Mouse (Mus musculus): ENCODE results near the gene Psmc2. TPM values are rescaled to one million over a fixed set of nuclear protein-coding genes. Genes with fewer than 3 reads are reported as not detected.
A peak's percentile ranks its signal among the peaks of the same experiment; 100 is the strongest.

Psmc2 gene
- polyA plus RNA-seq, 1 experiment from 2014 or later, result 245 TPM

DNA sequence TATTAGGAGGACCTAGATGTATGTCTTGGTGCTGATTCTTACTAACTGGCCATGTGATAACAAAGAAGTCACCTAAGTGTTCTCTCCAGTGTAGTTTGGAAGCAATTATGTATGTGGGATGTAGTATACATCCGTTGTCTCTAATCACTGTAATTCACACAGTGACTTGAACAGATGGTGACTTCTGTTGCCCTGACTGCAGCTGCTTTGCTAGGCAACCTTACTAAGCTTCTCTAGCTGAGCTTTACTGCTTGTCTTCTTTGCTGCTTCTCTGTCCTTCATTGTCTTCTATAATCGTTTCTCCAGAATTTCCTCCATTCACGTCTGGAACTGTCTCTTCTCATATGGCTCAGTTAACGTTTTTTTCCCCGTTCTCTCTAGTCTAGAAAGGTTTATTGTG, 4.0 kb downstream of the Psmc2 start:
- ATAC-seq (ENCODE audit: low FRiP score) (no peak), DNase-seq (ENCODE audit: low spot score) (no peak)
- 82% methylated on average over 5 of the region's 5 CpGs for WGBS
- Histone ChIP-seq H3K4me1 (replicated peaks; ENCODE audit: control insufficient read depth, insufficient read depth, low read length) (no peaks in the 10 kb centered on the region), H3K27me3 (ENCODE audit: control insufficient read depth, insufficient read depth, low read length) (no peaks in the 10 kb centered on the region), H3K9me3 (ENCODE audit: control insufficient read depth, low read length) (no peaks in the 10 kb centered on the region), H3K9ac (ENCODE audit: low read depth, low read length) (no peak overlapping the region), H3K4me2 (replicated peaks; ENCODE audit: low read depth, low read length) (no peak overlapping the region), H3K36me3 (ENCODE audit: control insufficient read depth, insufficient read depth, low read length) (no peaks in the 10 kb centered on the region), H3K27ac (ENCODE audit: low read depth, low read length) (no peak overlapping the region), H3K4me3 (ENCODE audit: low read depth, low read length) (no peak overlapping the region)

- H3K9me3 ChIP-seq (ENCODE audit: control insufficient read depth, low read length), result no peaks in the 10 kb centered on the region
- H3K36me3 ChIP-seq (ENCODE audit: control insufficient read depth, insufficient read depth, low read length), result 0 out of 2 replicates have a peak, but pooled peaks cover 1% of the 10 kb centered on the region
- H3K27ac ChIP-seq (ENCODE audit: low read depth, low read length), result no peak overlapping the region
- H3K4me2 ChIP-seq (replicated peaks; ENCODE audit: low read depth, low read length), result no peak overlapping the region
- DNase-seq (ENCODE audit: low spot score) (no peak), ATAC-seq (ENCODE audit: low FRiP score) (no peak)
- H3K9ac ChIP-seq (ENCODE audit: low read depth, low read length), result no peak overlapping the region
- no peak overlapping the region for H3K4me3 ChIP-seq (ENCODE audit: low read depth, low read length)
- H3K27me3 ChIP-seq (ENCODE audit: control insufficient read depth, insufficient read depth, low read length), result no peaks in the 10 kb centered on the region
- no peaks in the 10 kb centered on the region for H3K4me1 ChIP-seq (replicated peaks; ENCODE audit: control insufficient read depth, insufficient read depth, low read length)
These were observed 7.1 kb downstream of the Psmc2 start for GRCm38 (mm10) chr5:21792166-21792565.

- DNase-seq (ENCODE audit: low spot score) (no peak), ATAC-seq (ENCODE audit: low FRiP score) (no peak)
- no peaks in the 10 kb centered on the region for H3K9me3 ChIP-seq (ENCODE audit: control insufficient read depth, low read length)
- no peak overlapping the region for H3K4me2 ChIP-seq (replicated peaks; ENCODE audit: low read depth, low read length)
- H3K9ac ChIP-seq (ENCODE audit: low read depth, low read length), result no peak overlapping the region
- WGBS, result 90% methylated on average over 9 of the region's 9 CpGs
- H3K27me3 ChIP-seq (ENCODE audit: control insufficient read depth, insufficient read depth, low read length), result no peaks in the 10 kb centered on the region
- no peak overlapping the region for H3K27ac ChIP-seq (ENCODE audit: low read depth, low read length)
- peaks cover 5% of the 10 kb centered on the region; the same call in 1 of the 2 replicates for H3K36me3 ChIP-seq (ENCODE audit: control insufficient read depth, insufficient read depth, low read length)
- no peak overlapping the region for H3K4me3 ChIP-seq (ENCODE audit: low read depth, low read length)
- no peaks in the 10 kb centered on the region for H3K4me1 ChIP-seq (replicated peaks; ENCODE audit: control insufficient read depth, insufficient read depth, low read length)
These were observed 17.8 kb downstream of the Psmc2 start for GRCm38 (mm10) chr5:21802907-21803306.

- ATAC-seq (ENCODE audit: low FRiP score) (no peak), DNase-seq (ENCODE audit: low spot score) (no peak)
- 90% methylated on average over 12 of the region's 12 CpGs for WGBS
These were observed 18.7 kb downstream of the Psmc2 start for GRCm38 (mm10) chr5:21803691-21804188.

GRCm38 (mm10) chr5:21804837-21805236, 19.8 kb downstream of the Psmc2 start:
- no peak for DNase-seq (ENCODE audit: low spot score)
- WGBS, result 85% methylated on average over 4 of the region's 4 CpGs
- ATAC-seq (ENCODE audit: low FRiP score), result no peak

More at GRCm38 (mm10) chr5:21803691-21804188, 18.7 kb downstream of the Psmc2 start:
- H3K9me3 ChIP-seq (ENCODE audit: control insufficient read depth, low read length), result no peaks in the 10 kb centered on the region
- no peak overlapping the region for H3K27ac ChIP-seq (ENCODE audit: low read depth, low read length)
- H3K4me2 ChIP-seq (replicated peaks; ENCODE audit: low read depth, low read length), result no peak overlapping the region
- no peaks in the 10 kb centered on the region for H3K4me1 ChIP-seq (replicated peaks; ENCODE audit: control insufficient read depth, insufficient read depth, low read length)
- H3K9ac ChIP-seq (ENCODE audit: low read depth, low read length), result no peak overlapping the region
- no peaks in the 10 kb centered on the region for H3K27me3 ChIP-seq (ENCODE audit: control insufficient read depth, insufficient read depth, low read length)
- H3K36me3 ChIP-seq (ENCODE audit: control insufficient read depth, insufficient read depth, low read length), result peaks cover 2% of the 10 kb centered on the region; the same call in 1 of the 2 replicates
- H3K4me3 ChIP-seq (ENCODE audit: low read depth, low read length), result no peak overlapping the region

DNA sequence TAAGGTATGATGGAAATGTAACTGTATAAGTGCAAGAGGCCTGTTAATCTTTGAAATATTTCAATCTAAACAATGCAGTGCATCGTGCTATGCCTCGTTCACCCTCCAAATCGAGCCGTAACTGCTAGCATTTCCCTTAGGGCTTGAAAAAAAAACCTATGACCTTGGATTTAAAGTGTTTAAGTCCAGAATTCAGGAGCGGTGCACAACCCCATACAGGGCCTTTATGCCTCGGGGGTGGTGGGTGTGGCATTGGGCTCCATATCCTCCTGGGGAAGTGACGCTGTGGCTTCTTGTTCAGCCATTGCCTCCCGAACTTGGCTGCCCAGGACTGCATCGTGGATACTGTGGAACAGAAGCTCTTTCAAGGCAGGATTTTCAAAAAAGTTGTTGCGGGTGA, 25.8 kb downstream of the Psmc2 start:
- H3K4me3 ChIP-seq (ENCODE audit: low read depth, low read length), result no peak overlapping the region
- no peak for ATAC-seq (ENCODE audit: low FRiP score)
- H3K9ac ChIP-seq (ENCODE audit: low read depth, low read length), result no peak overlapping the region
- H3K4me2 ChIP-seq (replicated peaks; ENCODE audit: low read depth, low read length), result no peak overlapping the region
- WGBS, result 83% methylated on average over 10 of the region's 10 CpGs
- H3K36me3 ChIP-seq (ENCODE audit: control insufficient read depth, insufficient read depth, low read length), result no peaks in the 10 kb centered on the region
- H3K9me3 ChIP-seq (ENCODE audit: control insufficient read depth, low read length), result no peaks in the 10 kb centered on the region
- H3K27me3 ChIP-seq (ENCODE audit: control insufficient read depth, insufficient read depth, low read length), result no peaks in the 10 kb centered on the region
- DNase-seq (ENCODE audit: low spot score), result no peak
- no peak overlapping the region for H3K27ac ChIP-seq (ENCODE audit: low read depth, low read length)
- H3K4me1 ChIP-seq (replicated peaks; ENCODE audit: control insufficient read depth, insufficient read depth, low read length), result no peaks in the 10 kb centered on the region

More at GRCm38 (mm10) chr5:21804837-21805236, 19.8 kb downstream of the Psmc2 start:
- no peaks in the 10 kb centered on the region for H3K4me1 ChIP-seq (replicated peaks; ENCODE audit: control insufficient read depth, insufficient read depth, low read length)
- no peak overlapping the region for H3K4me2 ChIP-seq (replicated peaks; ENCODE audit: low read depth, low read length)
- no peaks in the 10 kb centered on the region for H3K9me3 ChIP-seq (ENCODE audit: control insufficient read depth, low read length)
- H3K4me3 ChIP-seq (ENCODE audit: low read depth, low read length), result no peak overlapping the region
- no peak overlapping the region for H3K9ac ChIP-seq (ENCODE audit: low read depth, low read length)
- H3K27me3 ChIP-seq (ENCODE audit: control insufficient read depth, insufficient read depth, low read length), result no peaks in the 10 kb centered on the region
- H3K36me3 ChIP-seq (ENCODE audit: control insufficient read depth, insufficient read depth, low read length), result no peaks in the 10 kb centered on the region
- H3K27ac ChIP-seq (ENCODE audit: low read depth, low read length), result no peak overlapping the region

GRCm38 (mm10) chr5:21813994-21814393, 28.9 kb downstream of the Psmc2 start:
- WGBS, result 36% methylated on average over 1 of the region's 1 CpGs
- Histone ChIP-seq H3K27ac (ENCODE audit: low read depth, low read length) (no peak overlapping the region), H3K36me3 (ENCODE audit: control insufficient read depth, insufficient read depth, low read length) (no peaks in the 10 kb centered on the region), H3K9me3 (ENCODE audit: control insufficient read depth, low read length) (no peaks in the 10 kb centered on the region), H3K4me3 (ENCODE audit: low read depth, low read length) (no peak overlapping the region), H3K9ac (ENCODE audit: low read depth, low read length) (no peak overlapping the region), H3K4me2 (replicated peaks; ENCODE audit: low read depth, low read length) (no peak overlapping the region), H3K4me1 (replicated peaks; ENCODE audit: control insufficient read depth, insufficient read depth, low read length) (no peaks in the 10 kb centered on the region), H3K27me3 (ENCODE audit: control insufficient read depth, insufficient read depth, low read length) (no peaks in the 10 kb centered on the region)
- no peak for ATAC-seq (ENCODE audit: low FRiP score)
- peak; percentile 37 for DNase-seq (ENCODE audit: low spot score)

GRCm38 (mm10) chr5:21826370-21826769, 41.3 kb downstream of the Psmc2 start:
- Histone ChIP-seq H3K4me3 (ENCODE audit: low read depth, low read length) (no peak overlapping the region), H3K9me3 (ENCODE audit: control insufficient read depth, low read length) (no peaks in the 10 kb centered on the region), H3K27ac (ENCODE audit: low read depth, low read length) (no peak overlapping the region), H3K4me2 (replicated peaks; ENCODE audit: low read depth, low read length) (no peak overlapping the region), H3K36me3 (ENCODE audit: control insufficient read depth, insufficient read depth, low read length) (no peaks in the 10 kb centered on the region), H3K4me1 (replicated peaks; ENCODE audit: control insufficient read depth, insufficient read depth, low read length) (no peaks in the 10 kb centered on the region), H3K27me3 (ENCODE audit: control insufficient read depth, insufficient read depth, low read length) (no peaks in the 10 kb centered on the region), H3K9ac (ENCODE audit: low read depth, low read length) (no peak overlapping the region)
- 24% methylated on average over 7 of the region's 7 CpGs for WGBS
- no peak for DNase-seq (ENCODE audit: low spot score)
- ATAC-seq (ENCODE audit: low FRiP score), result no peak

- Histone ChIP-seq H3K4me1 (replicated peaks; ENCODE audit: control insufficient read depth, insufficient read depth, low read length) (no peaks in the 10 kb centered on the region), H3K9me3 (ENCODE audit: control insufficient read depth, low read length) (no peaks in the 10 kb centered on the region), H3K36me3 (ENCODE audit: control insufficient read depth, insufficient read depth, low read length) (no peaks in the 10 kb centered on the region), H3K9ac (ENCODE audit: low read depth, low read length) (no peak overlapping the region), H3K27me3 (ENCODE audit: control insufficient read depth, insufficient read depth, low read length) (no peaks in the 10 kb centered on the region), H3K4me3 (ENCODE audit: low read depth, low read length) (no peak overlapping the region), H3K27ac (ENCODE audit: low read depth, low read length) (no peak overlapping the region), H3K4me2 (replicated peaks; ENCODE audit: low read depth, low read length) (no peak overlapping the region)
- no peak for ATAC-seq (ENCODE audit: low FRiP score)
- 24% methylated on average over 6 of the region's 6 CpGs for WGBS
- no peak for DNase-seq (ENCODE audit: low spot score)
These were observed 42.6 kb downstream of the Psmc2 start for GRCm38 (mm10) chr5:21827643-21828042.
